13 mouse cellular contexts compared by ENCODE assay signal in the genomic region with DNA sequence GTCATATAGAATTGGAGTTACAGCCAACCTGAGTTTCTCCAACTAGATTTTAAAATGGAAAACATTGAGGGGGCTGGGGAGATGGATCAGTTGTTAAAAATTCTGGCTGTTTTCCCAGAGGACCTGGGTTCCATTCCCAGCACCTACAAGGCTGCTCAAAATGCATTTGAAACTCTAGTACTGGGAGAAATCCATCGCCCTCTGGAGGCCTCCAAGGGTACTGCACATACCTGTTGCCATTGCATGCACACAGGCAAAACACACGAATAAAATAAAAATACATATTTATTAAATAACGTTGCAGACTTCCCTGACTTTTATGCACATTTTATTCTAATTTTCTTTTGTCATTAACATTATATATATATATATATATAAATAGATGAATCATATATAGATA. TPM values are rescaled to one million over a fixed set of nuclear protein-coding genes. Genes with fewer than 3 reads are reported as not detected.
DNase-seq lines count a peak whose midpoint lies in the region; ATAC-seq and TF ChIP-seq lines count a peak whose summit lies in the region.
"Had no signal": no experiment of that assay in that cellular context is flagged by ENCODE, and none has a peak within 500 bp of the region (broad histone marks: within the 10 kb centered on the region; RNA-seq: fewer than 3 reads in every experiment).

No protein-coding gene starts in this region.

- H3K4me2 ChIP-seq in hindbrain, postnatal 0 days (ENCODE audit: low read depth, low read length), result no peak overlapping the region
- H3K4me2 ChIP-seq in hindbrain, embryonic 13.5 days, result no peak overlapping the region
- H3K4me2 ChIP-seq in stomach, postnatal 0 days (replicated peaks; ENCODE audit: low read depth), result no peak overlapping the region
- H3K4me2 ChIP-seq: embryonic facial prominence, embryonic 12.5 days had no signal

- no peaks in the 10 kb centered on the region for H3K27me3 ChIP-seq in hindbrain, postnatal 0 days (ENCODE audit: insufficient read depth, low read length)
- no peaks in the 10 kb centered on the region for H3K27me3 ChIP-seq in hindbrain, embryonic 13.5 days
- H3K27me3 ChIP-seq in testis, adult 2 months (ENCODE audit: control insufficient read depth, insufficient read depth, low read length), result no peaks in the 10 kb centered on the region
- H3K27me3 ChIP-seq in stomach, postnatal 0 days (ENCODE audit: control insufficient read depth, insufficient read depth, low read length), result no peaks in the 10 kb centered on the region
- H3K27me3 ChIP-seq: embryonic facial prominence, embryonic 12.5 days had no signal

- no peak for DNase-seq in hindbrain, postnatal 0 days (ENCODE audit: low spot score)
- no peak for DNase-seq in testis, postnatal 14 days (ENCODE audit: low spot score)
- DNase-seq in R1 (ENCODE audit: low read depth, low spot score) (peak; percentile 61), MN1 (ENCODE audit: low spot score) (no peak)
- no peak for DNase-seq in stomach, postnatal 0 days (ENCODE audit: low spot score)
- DNase-seq in lung, postnatal 10 days, result no peak

- TF ChIP-seq EP300 in stomach, postnatal 0 days (optimal IDR thresholded peaks at IDR 0.05), result no peak

- TF ChIP-seq POLR2A in testis, adult 2 months (IDR thresholded peaks at IDR 0.05; ENCODE audit: control insufficient read depth, low read depth, low read length), result no peak

- no peaks in the 10 kb centered on the region for H3K4me1 ChIP-seq in hindbrain, postnatal 0 days (ENCODE audit: insufficient read depth, low read length)
- no peaks in the 10 kb centered on the region for H3K4me1 ChIP-seq in hindbrain, embryonic 13.5 days (replicated peaks)
- H3K4me1 ChIP-seq in testis, adult 2 months (ENCODE audit: control insufficient read depth, insufficient read depth, low read length), result no peaks in the 10 kb centered on the region
- no peaks in the 10 kb centered on the region for H3K4me1 ChIP-seq in stomach, postnatal 0 days (replicated peaks; ENCODE audit: control insufficient read depth, insufficient read depth)
- H3K4me1 ChIP-seq: embryonic facial prominence, embryonic 12.5 days; hindbrain, embryonic 10.5 days had no signal

- H3K9me3 ChIP-seq in hindbrain, postnatal 0 days (ENCODE audit: low read length), result 0 out of 2 replicates have a peak, but pooled peaks cover 1% of the 10 kb centered on the region
- H3K9me3 ChIP-seq in hindbrain, embryonic 13.5 days, result no peaks in the 10 kb centered on the region
- H3K9me3 ChIP-seq in stomach, postnatal 0 days (ENCODE audit: control insufficient read depth, low read length), result no peaks in the 10 kb centered on the region
- H3K9me3 ChIP-seq: embryonic facial prominence, embryonic 12.5 days; hindbrain, embryonic 10.5 days had no signal

- peak; percentile 46 for TF ChIP-seq CTCF in hindbrain, postnatal 0 days (IDR thresholded peaks at IDR 0.05; ENCODE audit: low read depth)
- TF ChIP-seq CTCF in testis, adult 2 months (IDR thresholded peaks at IDR 0.05; ENCODE audit: control insufficient read depth, insufficient read depth, insufficient replicate concordance, low read depth, low read length), result peak; percentile 44; the same call in 1 of the 2 replicates
- peak; percentile 56 for TF ChIP-seq CTCF in stomach, postnatal 0 days (IDR thresholded peaks at IDR 0.05; ENCODE audit: low read depth)

- 57% methylated on average over 3 of the region's 3 CpGs for WGBS in hindbrain, postnatal 0 days
- 54% methylated on average over 3 of the region's 3 CpGs for WGBS in hindbrain, embryonic 13.5 days
- 55% methylated on average over 3 of the region's 3 CpGs for WGBS in stomach, postnatal 0 days

- no peak for ATAC-seq in hindbrain, postnatal 0 days
- no peak for ATAC-seq in hindbrain, embryonic 13.5 days (ENCODE audit: low FRiP score)
- ATAC-seq in stomach, postnatal 0 days (ENCODE audit: low FRiP score, low TSS enrichment), result no peak
- ATAC-seq: forebrain, embryonic 14.5 days had no signal

- no peak overlapping the region for H3K27ac ChIP-seq in hindbrain, postnatal 0 days
- H3K27ac ChIP-seq in hindbrain, embryonic 13.5 days, result no peak overlapping the region
- H3K27ac ChIP-seq in testis, adult 2 months (ENCODE audit: control insufficient read depth, insufficient read depth, low read depth, low read length), result no peak overlapping the region
- H3K27ac ChIP-seq in stomach, postnatal 0 days (replicated peaks), result 0 out of 2 replicates have a peak overlapping the region, but pooled peaks have one; percentile 24
- H3K27ac ChIP-seq: embryonic facial prominence, embryonic 12.5 days; hindbrain, embryonic 10.5 days had no signal

- H3K9ac ChIP-seq in hindbrain, postnatal 0 days (replicated peaks; ENCODE audit: low read length), result no peak overlapping the region
- no peak overlapping the region for H3K9ac ChIP-seq in hindbrain, embryonic 13.5 days
- H3K9ac ChIP-seq in stomach, postnatal 0 days (ENCODE audit: low read length), result no peak overlapping the region
- H3K9ac ChIP-seq: embryonic facial prominence, embryonic 12.5 days had no signal

- H3K36me3 ChIP-seq in hindbrain, postnatal 0 days (ENCODE audit: insufficient read depth, low read length), result no peaks in the 10 kb centered on the region
- no peaks in the 10 kb centered on the region for H3K36me3 ChIP-seq in hindbrain, embryonic 13.5 days
- no peaks in the 10 kb centered on the region for H3K36me3 ChIP-seq in testis, adult 2 months (ENCODE audit: control insufficient read depth, insufficient read depth, low read length)
- H3K36me3 ChIP-seq in stomach, postnatal 0 days (ENCODE audit: control insufficient read depth, insufficient read depth, low read length), result no peaks in the 10 kb centered on the region
- H3K36me3 ChIP-seq: embryonic facial prominence, embryonic 12.5 days; hindbrain, embryonic 10.5 days had no signal

- no peak overlapping the region for H3K4me3 ChIP-seq in hindbrain, postnatal 0 days (ENCODE audit: low read length)
- no peak overlapping the region for H3K4me3 ChIP-seq in hindbrain, embryonic 13.5 days
- H3K4me3 ChIP-seq in testis, adult 2 months (ENCODE audit: control insufficient read depth, low read depth, low read length), result no peak overlapping the region
- H3K4me3 ChIP-seq in stomach, postnatal 0 days (ENCODE audit: low read depth, low read length), result no peak overlapping the region
- H3K4me3 ChIP-seq: embryonic facial prominence, embryonic 12.5 days; hindbrain, embryonic 10.5 days had no signal

RNA-seq across cellular contexts. Expression of a gene that starts 9.4 kb away (rescaled TPM):
- total RNA-seq in hindbrain, postnatal 0 days (2014; rRNA removed), result not detected in 2 replicates
- not detected in 2 replicates for polyA plus RNA-seq in hindbrain, postnatal 0 days (2015; fragmentation: Nextera tagmentation; extraction: Ambion mirVana)
- not detected in 2 replicates for polyA plus RNA-seq in hindbrain, embryonic 13.5 days (2015; fragmentation: Nextera tagmentation; extraction: Ambion mirVana)
- not detected in 2 replicates for polyA plus RNA-seq in testis, adult 2 months (2012; rRNA removed)
- 0.05 and 0.17 TPM in 2 replicates for polyA plus RNA-seq in stomach, postnatal 0 days (2015; fragmentation: Nextera tagmentation; extraction: Ambion mirVana)
- total RNA-seq: granulocyte monocyte progenitor cell, adult 5-6 weeks; left cerebral cortex, postnatal 25 days had no signal
- polyA plus RNA-seq: forebrain, embryonic 14.5 days; hindbrain, embryonic 10.5 days had no signal

RNA-seq across cellular contexts. Expression of a gene that starts 12.8 kb away (rescaled TPM):
- 2.6 and 3.0 TPM in 2 replicates for total RNA-seq in hindbrain, postnatal 0 days (2014; rRNA removed)
- 1.6 and 1.8 TPM in 2 replicates for polyA plus RNA-seq in hindbrain, postnatal 0 days (2015; fragmentation: Nextera tagmentation; extraction: Ambion mirVana)
- polyA plus RNA-seq in hindbrain, embryonic 13.5 days (2015; fragmentation: Nextera tagmentation; extraction: Ambion mirVana), result 0.45 TPM in 1 of 2 replicates, not detected in the other
- 1.8 and 2.0 TPM in 2 replicates for polyA plus RNA-seq in testis, adult 2 months (2012; rRNA removed)
- polyA plus RNA-seq in stomach, postnatal 0 days (2015; fragmentation: Nextera tagmentation; extraction: Ambion mirVana), result 0.25 and 0.27 TPM in 2 replicates
- total RNA-seq: granulocyte monocyte progenitor cell, adult 5-6 weeks; left cerebral cortex, postnatal 25 days had no signal
- polyA plus RNA-seq: forebrain, embryonic 14.5 days; hindbrain, embryonic 10.5 days had no signal

RNA-seq across cellular contexts. Expression of a gene that starts 20.2 kb away (rescaled TPM):
- not detected in 2 replicates for total RNA-seq in hindbrain, postnatal 0 days (2014; rRNA removed)
- 0.09 TPM in 1 of 2 replicates, not detected in the other for polyA plus RNA-seq in hindbrain, postnatal 0 days (2015; fragmentation: Nextera tagmentation; extraction: Ambion mirVana)
- 0.09 and 0.13 TPM in 2 replicates for polyA plus RNA-seq in hindbrain, embryonic 13.5 days (2015; fragmentation: Nextera tagmentation; extraction: Ambion mirVana)
- 0.06 and 0.12 TPM in 2 replicates for polyA plus RNA-seq in testis, adult 2 months (2012; rRNA removed)
- 0.10 TPM in 1 of 2 replicates, not detected in the other for polyA plus RNA-seq in stomach, postnatal 0 days (2015; fragmentation: Nextera tagmentation; extraction: Ambion mirVana)
- total RNA-seq: granulocyte monocyte progenitor cell, adult 5-6 weeks; left cerebral cortex, postnatal 25 days had no signal
- polyA plus RNA-seq: embryonic facial prominence, embryonic 12.5 days; hindbrain, embryonic 10.5 days had no signal

RNA-seq across cellular contexts. Expression of a gene that starts 23.0 kb away (rescaled TPM):
- total RNA-seq in hindbrain, postnatal 0 days (2014; rRNA removed), result not detected in 2 replicates
- 0.11 and 0.29 TPM in 2 replicates for polyA plus RNA-seq in hindbrain, postnatal 0 days (2015; fragmentation: Nextera tagmentation; extraction: Ambion mirVana)
- polyA plus RNA-seq in hindbrain, embryonic 13.5 days (2015; fragmentation: Nextera tagmentation; extraction: Ambion mirVana), result not detected in 2 replicates
- not detected in 2 replicates for polyA plus RNA-seq in testis, adult 2 months (2012; rRNA removed)
- 0.06 TPM in 1 of 2 replicates, not detected in the other for polyA plus RNA-seq in stomach, postnatal 0 days (2015; fragmentation: Nextera tagmentation; extraction: Ambion mirVana)
- total RNA-seq: granulocyte monocyte progenitor cell, adult 5-6 weeks; left cerebral cortex, postnatal 25 days had no signal
- polyA plus RNA-seq: forebrain, embryonic 14.5 days; hindbrain, embryonic 10.5 days had no signal

RNA-seq across cellular contexts. Expression of a gene that starts 27.8 kb away (rescaled TPM):
- not detected in 2 replicates for total RNA-seq in hindbrain, postnatal 0 days (2014; rRNA removed)
- polyA plus RNA-seq in hindbrain, postnatal 0 days (2015; fragmentation: Nextera tagmentation; extraction: Ambion mirVana), result not detected in 2 replicates
- polyA plus RNA-seq in hindbrain, embryonic 13.5 days (2015; fragmentation: Nextera tagmentation; extraction: Ambion mirVana), result not detected in 2 replicates
- 0.24 TPM in 1 of 2 replicates, not detected in the other for polyA plus RNA-seq in testis, adult 2 months (2012; rRNA removed)
- not detected in 2 replicates for polyA plus RNA-seq in stomach, postnatal 0 days (2015; fragmentation: Nextera tagmentation; extraction: Ambion mirVana)
- total RNA-seq: granulocyte monocyte progenitor cell, adult 5-6 weeks; left cerebral cortex, postnatal 25 days had no signal
- polyA plus RNA-seq: embryonic facial prominence, embryonic 12.5 days; forebrain, embryonic 14.5 days; hindbrain, embryonic 10.5 days had no signal
